Mouse (Mus musculus) colon, adult 2 months (tissue): ENCODE measurements around the gene Adad1. TPM values are rescaled to one million over a fixed set of nuclear protein-coding genes. Genes with fewer than 3 reads are reported as not detected.

Experiments
- polyA plus RNA-seq: library from polyadenylated mRNA; depleted of rRNA; stranded (reverse); fragments of >200 nt; gene quantifications from 2 replicates; pipeline ENCODE4 v1.2.3, GENCODE M21; 2012; rRNA removed

The Adad1 gene
- polyA plus RNA-seq = not detected in 2 replicates

GRCm38 (mm10) chr3:37063406-37063805, at the start of gene Adad1:
TSS of gene Adad1 (plus strand) at chr3:37063527.

GRCm38 (mm10) chr3:37125655-37126054, 62.3 kb downstream of the Adad1 start, which contains the start of gene Il2:
TSS of gene Il2 (minus strand) at chr3:37125959.

Other genes with a start within 250 kb of the Adad1 start
- 5.5 and 6.3 TPM in 2 replicates for gene 4932438A13Rik, start 200.4 kb upstream of the Adad1 start, polyA plus RNA-seq
- not detected in 2 replicates for gene Il2, start 62.4 kb downstream of the Adad1 start, polyA plus RNA-seq
- gene Il21, start 169.1 kb downstream of the Adad1 start, polyA plus RNA-seq = not detected in 2 replicates
- 0.21 and 0.26 TPM in 2 replicates for gene Bbs12, start 249.0 kb downstream of the Adad1 start, polyA plus RNA-seq
- 0.06 and 0.38 TPM in 2 replicates for gene Cetn4, start 249.2 kb downstream of the Adad1 start, polyA plus RNA-seq